Mouse (Mus musculus): ENCODE data around the gene Akt2.

DNA sequence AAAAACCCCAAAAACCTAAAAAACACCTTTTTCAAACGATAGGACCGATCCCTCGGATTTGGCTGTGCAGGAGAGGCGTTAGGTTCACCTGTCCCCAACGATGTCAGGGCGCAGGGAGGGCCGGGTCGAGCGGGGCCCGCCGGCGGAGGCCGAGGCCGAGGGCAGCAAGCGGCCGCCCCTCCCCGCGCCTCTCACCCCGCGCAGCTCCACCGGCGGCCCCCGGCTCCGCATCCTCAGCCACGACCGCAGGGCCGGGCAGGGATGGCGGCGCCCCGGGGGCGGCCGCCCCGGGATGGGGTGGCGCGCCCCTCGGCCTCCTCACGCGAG lies 82.8 kb downstream of the Akt2 start:
- TF ChIP-seq CTCF (IDR thresholded peaks at IDR 0.05; ENCODE audit: control insufficient read depth, insufficient read depth, insufficient read length) (no peak), USF1 (IDR thresholded peaks at IDR 0.05; ENCODE audit: low read depth) (no peak), MYOG (IDR thresholded peaks at IDR 0.05; ENCODE audit: control insufficient read depth, extremely low read depth, insufficient read length) (no peak), CEBPB (IDR thresholded peaks at IDR 0.05; ENCODE audit: low read depth) (no peak), MAX (IDR thresholded peaks at IDR 0.05) (no peak), MYOD1 (IDR thresholded peaks at IDR 0.05; ENCODE audit: control insufficient read depth, insufficient read length, low read depth) (no peak), FOSL1 (IDR thresholded peaks at IDR 0.05; ENCODE audit: insufficient read depth, low read length, poor library complexity, severe bottlenecking) (no peak)

Measured in C2C12 (cell line).